Mouse (Mus musculus) kidney, adult 2 months (tissue): Measurements from ENCODE around the gene Slc6a21. TPM values are rescaled to one million over a fixed set of nuclear protein-coding genes. Genes with fewer than 3 reads are reported as not detected.
A peak's percentile ranks its signal among the peaks of the same experiment; 100 is the strongest.

Experiments used
- DNase-seq: peaks from one replicate; pipeline ENCODE4 v3.0.0; 2021
- H3K27ac ChIP-seq: fragments of 200-500 bp; 2 replicates; pipeline ENCODE4 v1.5.1; 2012; ENCODE audit warnings: low read depth, low read length, control low read depth, inconsistent platforms; ENCODE audit not compliant: insufficient read depth
- H3K27me3 ChIP-seq: fragments of 200-500 bp; replicated peaks from 2 replicates; pipeline ENCODE4 v1.6.1; 2012; ENCODE audit warnings: mild to moderate bottlenecking, moderate library complexity, low read length, inconsistent platforms; ENCODE audit not compliant: control insufficient read depth, insufficient read depth
- H3K36me3 ChIP-seq: fragments of 200-500 bp; 2 replicates; pipeline ENCODE4 v1.6.1; 2012; ENCODE audit warnings: mild to moderate bottlenecking, moderate library complexity, low read length, inconsistent platforms; ENCODE audit not compliant: control insufficient read depth, insufficient read depth
- H3K4me1 ChIP-seq: fragments of 200-500 bp; 2 replicates; pipeline ENCODE4 v1.6.1; 2011; ENCODE audit warnings: low read length; ENCODE audit not compliant: control insufficient read depth, insufficient read depth
- H3K4me3 ChIP-seq: fragments of 200-500 bp; 2 replicates; pipeline ENCODE4 v1.5.1; 2011; ENCODE audit warnings: mild to moderate bottlenecking, low read depth, low read length, control low read depth; ENCODE audit not compliant: insufficient read depth
- CTCF ChIP-seq: fragments of 200-500 bp; conservative IDR thresholded peaks from 2 replicates; pipeline ENCODE4 v1.5.1; 2011; ENCODE audit warnings: low read depth, mild to moderate bottlenecking, control low read depth, low read length, moderate library complexity, mixed read lengths; ENCODE audit not compliant: insufficient read depth, insufficient read length
- POLR2A ChIP-seq: fragments of 200-500 bp; IDR thresholded peaks from one replicate; pipeline ENCODE4 v1.6.1; 2011; ENCODE audit warnings: low read depth, low read length, control low read depth
- WGBS: fragments of 180-500 bp; shearing (Covaris S2); methylation state at CpG from one replicate; pipeline ENCODE4 v1.1.7; 2018; 5-methylcytosine and 5-hydroxymethylcytosine counted together
- polyA plus RNA-seq: library from polyadenylated mRNA; depleted of rRNA; stranded (reverse); fragments of >200 nt; gene quantifications from 2 replicates; pipeline ENCODE4 v1.2.3, GENCODE M21; 2012; rRNA removed

Gene Slc6a21
- polyA plus RNA-seq, 1 experiment: 0.14 TPM

DNA sequence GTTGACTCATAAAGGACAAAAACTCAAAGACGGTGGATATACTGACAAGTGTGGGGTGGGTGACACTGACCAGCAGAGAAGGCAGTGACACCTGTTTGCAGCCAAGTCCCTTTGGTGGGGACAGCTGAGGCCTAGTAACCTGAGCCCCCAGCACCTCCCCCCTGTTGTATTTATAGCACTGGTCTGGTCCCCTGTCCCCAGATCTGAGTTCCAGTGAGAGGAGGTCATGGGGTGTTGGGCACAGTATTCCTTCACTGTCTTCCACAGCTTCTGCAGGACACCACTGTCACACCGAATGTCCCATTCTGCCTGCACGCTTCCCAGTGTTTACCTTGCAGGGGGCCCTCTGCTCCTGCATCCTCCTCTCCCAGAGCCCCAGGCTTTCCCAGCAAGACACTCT, 57.3 kb downstream of the Slc6a21 start:
- no peak for TF ChIP-seq POLR2A
- no peak for TF ChIP-seq CTCF
- Histone ChIP-seq H3K27me3 (no peaks in the 10 kb centered on the region), H3K27ac (no peak overlapping the region), H3K4me3 (no peak overlapping the region), H3K36me3 (no peaks in the 10 kb centered on the region), H3K4me1 (0 out of 2 replicates have a peak, but pooled peaks cover 5% of the 10 kb centered on the region)
- WGBS: 51% methylated on average over 3 of the region's 3 CpGs
- no peak for DNase-seq

DNA sequence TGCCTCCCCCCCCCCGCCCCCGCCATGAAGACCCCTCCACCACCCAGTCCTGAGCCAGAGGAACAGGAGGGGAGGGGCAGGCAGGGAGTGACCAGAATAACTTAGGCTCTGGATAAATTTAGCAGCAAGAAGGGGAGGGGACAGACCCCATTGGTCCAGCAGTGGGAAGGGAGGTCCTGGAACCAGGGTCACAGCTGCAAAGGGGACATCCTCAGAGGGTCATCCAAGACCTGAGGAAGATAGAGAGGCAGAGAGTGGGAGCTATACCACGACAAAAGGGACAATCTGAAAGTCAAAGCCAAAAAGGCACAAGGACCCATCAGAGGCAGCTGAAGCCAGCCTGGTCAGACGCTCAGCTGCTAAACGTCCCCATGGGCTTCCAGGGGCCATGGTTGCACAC, 57.7 kb downstream of the Slc6a21 start, which contains the start of gene Hrc:
TSS of gene Hrc (plus strand) at position 235 of the 400 bp plus-strand sequence.
- Histone ChIP-seq H3K4me3 (no peak within 1 kb of the TSS), H3K27me3 (no peaks in the 10 kb centered on the region), H3K27ac (no peak within 1 kb of the TSS), H3K36me3 (no peaks in the 10 kb centered on the region), H3K4me1 (0 out of 2 replicates have a peak, but pooled peaks cover 8% of the 10 kb centered on the region)
- WGBS: 41% methylated on average over 5 of the region's 5 CpGs
- DNase-seq: no peak
- TF ChIP-seq CTCF (no peak), POLR2A (no peak)

DNA sequence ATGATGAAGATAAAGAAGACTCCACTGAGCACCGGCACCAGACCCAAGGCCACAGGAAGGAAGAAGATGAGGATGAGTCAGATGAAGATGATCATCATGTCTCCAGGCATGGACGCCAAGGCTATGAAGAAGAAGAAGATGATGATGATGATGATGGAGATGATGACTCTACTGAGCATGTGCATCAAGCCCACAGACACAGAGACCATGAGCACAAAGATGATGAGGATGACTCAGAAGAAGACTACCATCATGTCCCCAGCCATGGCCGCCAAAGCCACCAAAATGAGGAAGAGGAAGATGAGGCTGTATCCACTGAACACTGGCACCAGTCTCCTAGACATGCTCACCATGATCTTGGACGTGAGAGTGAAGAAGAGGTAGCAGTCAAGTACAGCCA, 59.0 kb downstream of the Slc6a21 start:
- Histone ChIP-seq H3K4me3 (no peak overlapping the region), H3K27ac (no peak overlapping the region), H3K27me3 (no peaks in the 10 kb centered on the region), H3K4me1 (0 out of 2 replicates have a peak, but pooled peaks cover 8% of the 10 kb centered on the region), H3K36me3 (no peaks in the 10 kb centered on the region)
- TF ChIP-seq CTCF: no peak
- no peak for TF ChIP-seq POLR2A
- no peak for DNase-seq
- WGBS: 90% methylated on average over 4 of the region's 4 CpGs

DNA sequence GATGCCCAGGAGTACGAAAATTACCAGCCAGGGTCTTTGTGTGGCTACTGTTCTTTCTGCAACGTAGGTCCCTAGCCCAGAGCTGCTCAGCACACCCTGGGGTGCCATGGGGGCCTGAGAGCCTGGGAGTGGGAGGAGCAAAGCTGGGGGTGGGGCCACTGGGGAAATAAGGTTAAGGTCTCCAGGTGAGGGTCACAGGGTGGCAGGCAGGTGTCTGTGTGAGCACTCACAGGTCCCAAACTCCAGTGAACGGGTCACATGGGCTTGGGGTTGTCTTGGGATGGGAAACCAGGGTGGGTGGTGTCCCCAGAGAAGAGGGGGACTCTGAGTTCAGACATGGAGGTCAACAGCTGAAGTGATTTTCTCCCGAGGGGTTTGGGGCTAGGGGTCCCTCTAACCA, 60.2 kb downstream of the Slc6a21 start:
- H3K4me3 ChIP-seq: no peak overlapping the region
- no peaks in the 10 kb centered on the region for H3K36me3 ChIP-seq
- H3K4me1 ChIP-seq: 0 out of 2 replicates have a peak, but pooled peaks cover 3% of the 10 kb centered on the region
- H3K27ac ChIP-seq: no peak overlapping the region
- H3K27me3 ChIP-seq: no peaks in the 10 kb centered on the region
- TF ChIP-seq CTCF (no peak), POLR2A (no peak)
- 29% methylated on average over 4 of the region's 4 CpGs for WGBS
- DNase-seq: no peak

DNA sequence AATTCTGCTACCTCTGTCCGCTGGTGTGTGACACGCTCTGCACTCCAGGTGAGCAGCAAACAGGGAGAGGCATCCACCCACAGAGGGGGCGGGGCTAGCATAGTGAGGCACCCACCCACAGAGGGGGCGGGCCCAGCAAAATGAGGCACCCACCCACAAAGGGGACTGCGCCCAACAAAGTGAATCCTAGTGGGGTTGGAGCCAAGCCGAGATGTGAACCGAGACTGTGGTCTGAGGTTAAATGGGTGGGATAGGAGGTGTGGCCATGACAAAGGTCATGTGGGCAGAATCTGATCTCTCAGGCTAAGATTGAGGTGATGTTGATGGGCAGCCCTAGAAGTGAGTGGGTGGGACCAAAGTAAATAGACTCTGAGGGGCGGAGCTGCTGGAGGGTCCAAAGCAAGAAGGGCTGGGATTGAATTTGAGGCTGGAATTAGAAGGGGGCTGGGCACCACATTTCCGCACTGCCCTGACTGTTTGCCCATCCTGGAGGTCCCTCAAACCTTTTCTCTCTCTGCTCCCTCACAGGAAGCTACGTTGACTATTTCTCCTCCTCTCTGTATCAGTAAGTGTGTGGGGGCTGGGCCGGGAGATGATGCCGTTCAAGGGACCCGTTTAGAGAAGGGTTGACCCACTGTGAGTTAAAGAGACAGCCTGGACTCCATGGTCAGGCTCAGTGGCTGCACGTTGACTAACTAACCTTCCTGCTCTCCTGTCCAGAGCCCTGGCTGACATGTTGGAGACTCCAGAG, 61.0 kb downstream of the Slc6a21 start:
- peak; percentile 31 for DNase-seq
- 8% methylated on average over 14 of the region's 14 CpGs for WGBS
- TF ChIP-seq CTCF: no peak
- Histone ChIP-seq H3K4me1 (0 out of 2 replicates have a peak, but pooled peaks cover 3% of the 10 kb centered on the region), H3K4me3 (no peak overlapping the region), H3K27me3 (no peaks in the 10 kb centered on the region), H3K36me3 (no peaks in the 10 kb centered on the region), H3K27ac (no peak overlapping the region)

Other genes with a start within 250 kb of the Slc6a21 start
- gene Prr12, start 224.6 kb upstream of the Slc6a21 start, polyA plus RNA-seq: 7.1 and 9.1 TPM in 2 replicates
- gene Nosip, start 215.1 kb upstream of the Slc6a21 start, polyA plus RNA-seq: 60.4 and 67.6 TPM in 2 replicates
- gene Prrg2, start 214.8 kb upstream of the Slc6a21 start, polyA plus RNA-seq: 80.9 and 95.4 TPM in 2 replicates
- 67.0 and 68.7 TPM in 2 replicates for gene Rcn3, start 185.3 kb upstream of the Slc6a21 start, polyA plus RNA-seq
- gene Fcgrt, start 173.7 kb upstream of the Slc6a21 start, polyA plus RNA-seq: 240 and 244 TPM in 2 replicates
- 176 and 310 TPM in 2 replicates for gene Rps11, start 153.1 kb upstream of the Slc6a21 start, polyA plus RNA-seq
- gene Rpl13a, start 148.8 kb upstream of the Slc6a21 start, polyA plus RNA-seq: 1,329 and 1,360 TPM in 2 replicates
- gene Gm45713, start 141.3 kb upstream of the Slc6a21 start, polyA plus RNA-seq: 5.6 TPM in 2 replicates
- gene Flt3l, start 141.1 kb upstream of the Slc6a21 start, polyA plus RNA-seq: 36.8 and 37.7 TPM in 2 replicates
- 80.3 and 84.9 TPM in 2 replicates for gene Pih1d1, start 123.2 kb upstream of the Slc6a21 start, polyA plus RNA-seq
- gene Aldh16a1, start 122.9 kb upstream of the Slc6a21 start, polyA plus RNA-seq: 106 and 119 TPM in 2 replicates
- gene Slc17a7, start 113.6 kb upstream of the Slc6a21 start, polyA plus RNA-seq: not detected in 2 replicates
- gene Gfy, start 97.9 kb upstream of the Slc6a21 start, polyA plus RNA-seq: not detected in 2 replicates
- gene Pth2, start 96.5 kb upstream of the Slc6a21 start, polyA plus RNA-seq: not detected in 2 replicates
- 0.04 and 0.05 TPM in 2 replicates for gene Ccdc155, start 72.6 kb upstream of the Slc6a21 start, polyA plus RNA-seq
- 0.39 and 0.54 TPM in 2 replicates for gene Dkkl1, start 65.4 kb upstream of the Slc6a21 start, polyA plus RNA-seq
- 10.0 and 13.2 TPM in 2 replicates for gene Tead2, start 61.8 kb upstream of the Slc6a21 start, polyA plus RNA-seq
- 7.9 and 30.1 TPM in 2 replicates for gene Cd37, start 38.4 kb upstream of the Slc6a21 start, polyA plus RNA-seq
- 0.05 TPM in 1 of 2 replicates, not detected in the other for gene Slc6a16, start 36.4 kb upstream of the Slc6a21 start, polyA plus RNA-seq
- 17.9 and 18.2 TPM in 2 replicates for gene Trpm4, start 56.3 kb downstream of the Slc6a21 start, polyA plus RNA-seq
- 0.14 and 3.2 TPM in 2 replicates for gene Hrc, start 57.8 kb downstream of the Slc6a21 start, polyA plus RNA-seq
- gene Ppfia3, start 89.5 kb downstream of the Slc6a21 start, polyA plus RNA-seq: 0.50 and 0.64 TPM in 2 replicates
- 2.7 and 3.9 TPM in 2 replicates for gene Lin7b, start 93.1 kb downstream of the Slc6a21 start, polyA plus RNA-seq
- 137 and 138 TPM in 2 replicates for gene Snrnp70, start 118.2 kb downstream of the Slc6a21 start, polyA plus RNA-seq
- gene Kcna7, start 128.1 kb downstream of the Slc6a21 start, polyA plus RNA-seq: 0.07 and 0.91 TPM in 2 replicates
- 0.44 and 0.58 TPM in 2 replicates for gene Ntf5, start 136.2 kb downstream of the Slc6a21 start, polyA plus RNA-seq
- not detected in 2 replicates for gene Lhb, start 143.3 kb downstream of the Slc6a21 start, polyA plus RNA-seq
- 57.4 and 61.2 TPM in 2 replicates for gene Gys1, start 157.3 kb downstream of the Slc6a21 start, polyA plus RNA-seq
- gene Ruvbl2, start 160.6 kb downstream of the Slc6a21 start, polyA plus RNA-seq: 36.3 and 42.7 TPM in 2 replicates
- gene Ftl1, start 182.4 kb downstream of the Slc6a21 start, polyA plus RNA-seq: 6,932 and 8,155 TPM in 2 replicates
- gene Bax, start 189.4 kb downstream of the Slc6a21 start, polyA plus RNA-seq: 104 and 112 TPM in 2 replicates
- gene Tulp2, start 204.4 kb downstream of the Slc6a21 start, polyA plus RNA-seq: 0.20 and 0.46 TPM in 2 replicates
- gene Gm45808, start 209.3 kb downstream of the Slc6a21 start, polyA plus RNA-seq: 1.1 and 1.2 TPM in 2 replicates
- 6.0 and 6.1 TPM in 2 replicates for gene Dhdh, start 211.3 kb downstream of the Slc6a21 start, polyA plus RNA-seq
- 397 and 405 TPM in 2 replicates for gene Nucb1, start 232.9 kb downstream of the Slc6a21 start, polyA plus RNA-seq
- gene Ppp1r15a, start 248.8 kb downstream of the Slc6a21 start, polyA plus RNA-seq: 26.6 and 28.2 TPM in 2 replicates
- 4.6 and 5.9 TPM in 2 replicates for gene Plekha4, start 248.8 kb downstream of the Slc6a21 start, polyA plus RNA-seq